Mouse (Mus musculus) myocyte (in vitro differentiated cells): ENCODE measurements around the gene Mrpl20. TPM values are rescaled to one million over a fixed set of nuclear protein-coding genes. Genes with fewer than 3 reads are reported as not detected.

ENCODE experiments used
- H3K27me3 ChIP-seq: one replicate; pipeline ENCODE4 v1.6.1; 2011; ENCODE audit not compliant: control insufficient read depth, insufficient read depth, insufficient read length
- H3K36me3 ChIP-seq: one replicate; pipeline ENCODE4 v1.6.1; 2011; ENCODE audit not compliant: control insufficient read depth, insufficient read depth
- H3K4me2 ChIP-seq: one replicate; pipeline ENCODE4 v1.6.1; 2011; ENCODE audit warnings: low read depth, control low read depth
- H3K4me3 ChIP-seq: one replicate; pipeline ENCODE4 v1.5.1; 2011; ENCODE audit warnings: mild to moderate bottlenecking, control low read depth, moderate library complexity
- H3K79me2 ChIP-seq: one replicate; pipeline ENCODE4 v1.6.1; 2011; ENCODE audit not compliant: control insufficient read depth, insufficient read depth
- H3ac ChIP-seq: one replicate; pipeline ENCODE4 v1.6.1; 2011; ENCODE audit not compliant: control insufficient read depth, insufficient read length
- CEBPB ChIP-seq: IDR thresholded peaks from 2 replicates; pipeline ENCODE4 v1.6.1; 2011; ENCODE audit warnings: mild to moderate bottlenecking, moderate library complexity; ENCODE audit not compliant: poor library complexity, insufficient read depth, severe bottlenecking
- E2F4 ChIP-seq: IDR thresholded peaks from one replicate; pipeline ENCODE4 v1.6.1; 2011; ENCODE audit warnings: mild to moderate bottlenecking, control low read depth, moderate library complexity; ENCODE audit not compliant: insufficient read depth
- MAX ChIP-seq: IDR thresholded peaks from one replicate; pipeline ENCODE4 v1.6.1; 2011; ENCODE audit warnings: low read depth, mild to moderate bottlenecking, control low read depth
- MYOD1 ChIP-seq, 3 experiments: IDR thresholded peaks; one replicate each; pipeline ENCODE4 v1.6.1; 2011; ENCODE audit warnings: control low read depth in 2 of 3, low read depth in 2 of 3, mild to moderate bottlenecking in 2 of 3, moderate library complexity in 1 of 3; ENCODE audit not compliant: insufficient read length in 2 of 3, control insufficient read depth in 1 of 3
- MYOG ChIP-seq, 3 experiments: IDR thresholded peaks; one replicate each; pipeline ENCODE4 v1.6.1; 2011; ENCODE audit warnings: control low read depth in 2 of 3, low read depth in 2 of 3, mild to moderate bottlenecking in 2 of 3; ENCODE audit not compliant: insufficient read length in 2 of 3, control insufficient read depth in 1 of 3, insufficient read depth in 1 of 3
- POLR2A ChIP-seq: IDR thresholded peaks from one replicate; pipeline ENCODE4 v1.6.1; 2011; ENCODE audit warnings: low read depth, mild to moderate bottlenecking, control low read depth, moderate library complexity; ENCODE audit not compliant: insufficient read length
- POLR2AphosphoS2 ChIP-seq: IDR thresholded peaks from one replicate; pipeline ENCODE4 v1.6.1; 2011; ENCODE audit warnings: low read depth, control low read depth; ENCODE audit not compliant: insufficient read length
- REST ChIP-seq: IDR thresholded peaks from one replicate; pipeline ENCODE4 v1.6.1; 2011; ENCODE audit warnings: mild to moderate bottlenecking, control low read depth, moderate library complexity; ENCODE audit not compliant: insufficient read depth, insufficient read length
- SRF ChIP-seq: IDR thresholded peaks from one replicate; pipeline ENCODE4 v1.6.1; 2011; ENCODE audit warnings: low read depth; ENCODE audit not compliant: control insufficient read depth, insufficient read length
- TCF12 ChIP-seq: IDR thresholded peaks from one replicate; pipeline ENCODE4 v1.6.1; 2011; ENCODE audit warnings: mild to moderate bottlenecking, control low read depth; ENCODE audit not compliant: poor library complexity, insufficient read depth, severe bottlenecking
- TCF3 ChIP-seq: IDR thresholded peaks from one replicate; pipeline ENCODE4 v1.6.1; 2011; ENCODE audit warnings: low read depth, control low read depth; ENCODE audit not compliant: insufficient read length
- USF1 ChIP-seq: IDR thresholded peaks from one replicate; pipeline ENCODE4 v1.6.1; 2011; ENCODE audit warnings: low read depth, mild to moderate bottlenecking, control low read depth, moderate library complexity
- polyA plus RNA-seq: library from polyadenylated mRNA; unstranded; fragments of >200 nt; fragmentation: generic; extraction: Trizol; gene quantifications from one replicate; pipeline ENCODE4 v1.2.1, GENCODE M21; 2012; ENCODE audit warnings: missing spikeins

Mrpl20 gene
- polyA plus RNA-seq = 132 TPM

GRCm38 (mm10) chr4:155802741-155803339, at the start of gene Mrpl20:
Gene Mrpl20 (plus strand): TSS chr4:155802878.
- H3K4me3 ChIP-seq = peak within 1 kb of the TSS; percentile 88
- H3K79me2 ChIP-seq = peaks cover 24% of the 10 kb centered on the region
- peak within 1 kb of the TSS; percentile 5 for H3ac ChIP-seq
- peaks cover 11% of the 10 kb centered on the region for H3K36me3 ChIP-seq
- peak within 1 kb of the TSS; percentile 96 for H3K4me2 ChIP-seq
- TF ChIP-seq MYOG (IDR thresholded peaks at IDR 0.05; ENCODE audit: control insufficient read depth in 1 of 3, insufficient read depth in 1 of 3, insufficient read length in 2 of 3, low read depth in 2 of 3) (no peak), MAX (no peak), POLR2A (no peak), USF1 (no peak), SRF (no peak), TCF3 (no peak), TCF12 (no peak), MYOD1 (IDR thresholded peaks at IDR 0.05; ENCODE audit: control insufficient read depth in 1 of 3, insufficient read length in 2 of 3, low read depth in 2 of 3) (no peak), POLR2AphosphoS2 (no peak), REST (no peak), CEBPB (no peak), E2F4 (no peak)
- H3K27me3 ChIP-seq = no peaks in the 10 kb centered on the region

DNA sequence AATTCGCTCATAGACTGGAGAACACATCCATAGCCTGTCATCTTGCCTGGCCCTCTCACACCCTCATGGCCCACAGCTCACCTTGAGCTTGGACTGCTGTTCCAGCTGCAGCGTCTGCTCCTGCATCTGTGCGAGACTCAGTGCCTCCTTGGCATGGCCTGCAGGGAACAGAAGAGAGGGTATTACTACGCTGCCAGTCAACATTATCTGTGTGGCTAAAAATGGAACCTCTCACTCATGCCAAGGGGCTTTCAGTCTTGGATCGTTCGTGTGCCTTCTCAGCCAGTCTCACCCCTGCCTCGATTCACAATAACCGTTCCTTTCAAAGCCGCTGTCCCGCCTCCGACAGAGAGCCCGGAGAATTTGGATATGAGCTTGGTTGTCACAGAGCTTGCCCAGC, 45.7 kb upstream of the Mrpl20 start:
- Histone ChIP-seq H3K27me3 (no peaks in the 10 kb centered on the region), H3K79me2 (peaks cover 42% of the 10 kb centered on the region), H3ac (no peak overlapping the region), H3K4me3 (no peak overlapping the region), H3K36me3 (peaks cover 20% of the 10 kb centered on the region), H3K4me2 (no peak overlapping the region)
- TF ChIP-seq CEBPB (no peak), POLR2A (no peak), MAX (no peak), TCF3 (no peak), MYOG (IDR thresholded peaks at IDR 0.05; ENCODE audit: control insufficient read depth in 1 of 3, insufficient read depth in 1 of 3, insufficient read length in 2 of 3, low read depth in 2 of 3) (no peak), REST (no peak), USF1 (no peak), POLR2AphosphoS2 (no peak), E2F4 (no peak), TCF12 (no peak), MYOD1 (IDR thresholded peaks at IDR 0.05; ENCODE audit: control insufficient read depth in 1 of 3, insufficient read length in 2 of 3, low read depth in 2 of 3) (no peak), SRF (no peak)

GRCm38 (mm10) chr4:155759862-155760612, 42.6 kb upstream of the Mrpl20 start:
- peaks cover 7% of the 10 kb centered on the region for H3K36me3 ChIP-seq
- peak overlapping the region; percentile 90 for H3K4me2 ChIP-seq
- peaks cover 42% of the 10 kb centered on the region for H3K79me2 ChIP-seq
- H3K4me3 ChIP-seq = peak overlapping the region; percentile 70
- peak overlapping the region; percentile 76 for H3ac ChIP-seq
- no peaks in the 10 kb centered on the region for H3K27me3 ChIP-seq
- TF ChIP-seq MYOD1 (IDR thresholded peaks at IDR 0.05; ENCODE audit: control insufficient read depth in 1 of 3, insufficient read length in 2 of 3, low read depth in 2 of 3) (peak in 1 of 3 experiments; percentile 1), SRF (no peak)

GRCm38 (mm10) chr4:155760613-155761355, 41.9 kb upstream of the Mrpl20 start, which contains the start of gene Atad3a:
Gene Atad3a (minus strand): TSS chr4:155761093.
- TF ChIP-seq CEBPB = no peak
- TF ChIP-seq REST = no peak
- no peak for TF ChIP-seq TCF3
- TF ChIP-seq POLR2AphosphoS2 = peak; percentile 96
- TF ChIP-seq USF1 = no peak
- peak; percentile 33 for TF ChIP-seq MAX
- TF ChIP-seq MYOD1 (IDR thresholded peaks at IDR 0.05; ENCODE audit: control insufficient read depth in 1 of 3, insufficient read length in 2 of 3, low read depth in 2 of 3) = no peak
- TF ChIP-seq SRF = peak; percentile 30
- TF ChIP-seq POLR2A = peak; percentile 96
- peak in 1 of 3 experiments; percentile 8 for TF ChIP-seq MYOG (IDR thresholded peaks at IDR 0.05; ENCODE audit: control insufficient read depth in 1 of 3, insufficient read depth in 1 of 3, insufficient read length in 2 of 3, low read depth in 2 of 3)
- TF ChIP-seq E2F4 = no peak
- no peak for TF ChIP-seq TCF12
- H3K4me2 ChIP-seq = peak within 1 kb of the TSS; percentile 90

More at GRCm38 (mm10) chr4:155760613-155761355, 41.9 kb upstream of the Mrpl20 start, which contains the start of gene Atad3a:
- H3ac ChIP-seq = peak within 1 kb of the TSS; percentile 76
- H3K27me3 ChIP-seq = no peaks in the 10 kb centered on the region
- H3K4me3 ChIP-seq = peak within 1 kb of the TSS; percentile 70
- peaks cover 42% of the 10 kb centered on the region for H3K79me2 ChIP-seq
- H3K36me3 ChIP-seq = peaks cover 7% of the 10 kb centered on the region
